Mouse (Mus musculus) neural tube, embryonic 14.5 days (tissue): ENCODE data around the gene Smtnl2. TPM values are rescaled to one million over a fixed set of nuclear protein-coding genes. Genes with fewer than 3 reads are reported as not detected.

Experiments used
- ATAC-seq: fragments of 200-750 bp; cut with Nextera tagmentation; 2 replicates; pipeline ENCODE4 v1.8.0; 2017; ENCODE audit warnings: low read depth, mild to moderate bottlenecking, moderate TSS enrichment, moderate library complexity
- H3K27ac ChIP-seq: fragments of 300-500 bp; sonication (generic); 2 replicates; pipeline ENCODE4 v1.5.1; 2014; ENCODE audit warnings: low read depth, mild to moderate bottlenecking, control low read depth, low read length, moderate library complexity, mixed read lengths
- H3K27me3 ChIP-seq: fragments of 300-500 bp; sonication (generic); 2 replicates; pipeline ENCODE4 v1.6.1; 2014; ENCODE audit warnings: low read length; ENCODE audit not compliant: control insufficient read depth, insufficient read depth
- H3K36me3 ChIP-seq: fragments of 300-500 bp; sonication (generic); 2 replicates; pipeline ENCODE4 v1.6.1; 2014; ENCODE audit warnings: low read length, mixed read lengths; ENCODE audit not compliant: control insufficient read depth, insufficient read depth
- H3K4me1 ChIP-seq: fragments of 300-500 bp; sonication (generic); 2 replicates; pipeline ENCODE4 v1.6.1; 2014; ENCODE audit warnings: low read length; ENCODE audit not compliant: control insufficient read depth, insufficient read depth
- H3K4me2 ChIP-seq: fragments of 300-500 bp; sonication (generic); 2 replicates; pipeline ENCODE4 v1.6.1; 2014; ENCODE audit warnings: mild to moderate bottlenecking, low read depth, low read length, control low read depth
- H3K4me3 ChIP-seq: fragments of 300-500 bp; sonication (generic); 2 replicates; pipeline ENCODE4 v1.5.1; 2014; ENCODE audit warnings: low read depth, low read length, control low read depth, mixed read lengths
- H3K9ac ChIP-seq: fragments of 300-500 bp; sonication (generic); replicated peaks from 2 replicates; pipeline ENCODE4 v1.6.1; 2014; ENCODE audit warnings: low read depth, mild to moderate bottlenecking, control low read depth, low read length, mixed read lengths
- H3K9me3 ChIP-seq: fragments of 300-500 bp; sonication (generic); 2 replicates; pipeline ENCODE4 v1.6.1; 2016; ENCODE audit warnings: low read length; ENCODE audit not compliant: control insufficient read depth
- WGBS: fragments of 180-500 bp; shearing (Covaris S2); extraction: QIAGEN DNeasy Blood & Tissue Kit; methylation state at CpG from one replicate; pipeline ENCODE4 v1.1.7; 2014; 5-methylcytosine and 5-hydroxymethylcytosine counted together
- polyA plus RNA-seq: library from polyadenylated mRNA; unstranded; fragments of >200 nt; fragmentation: Nextera tagmentation; extraction: Ambion mirVana; gene quantifications from 2 replicates; pipeline ENCODE4 v1.2.1, GENCODE M21; 2014

The Smtnl2 gene
- polyA plus RNA-seq, 1 experiment from 2014 or later, result 3.3 TPM

DNA sequence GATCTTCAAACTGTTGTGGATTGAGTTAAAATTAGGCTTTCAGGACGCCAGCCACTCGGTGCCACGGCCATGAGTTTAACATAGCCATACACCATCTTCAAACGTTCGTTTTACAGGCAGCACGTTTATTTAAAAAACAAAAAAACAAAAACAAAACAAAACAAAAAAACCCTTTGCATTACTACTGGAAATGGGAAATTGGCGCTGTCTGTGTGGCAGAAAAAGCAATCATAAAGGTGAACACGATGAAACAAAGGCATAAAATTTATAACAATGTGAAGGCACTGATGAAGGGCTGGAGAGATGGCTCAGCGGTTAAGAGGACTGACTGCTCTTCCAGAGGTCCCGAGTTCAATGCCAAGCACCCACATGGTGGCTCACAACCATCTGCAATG lies 49.2 kb downstream of the Smtnl2 start, which contains the start of gene Tekt1:
Tekt1 (minus strand) TSS at position 96 of the 395 bp plus-strand sequence.
- WGBS, result 32% methylated on average over 10 of the region's 10 CpGs
- H3K4me1 ChIP-seq, result peaks cover 3% of the 10 kb centered on the region; the same call in 1 of the 2 replicates
- peak within 1 kb of the TSS; percentile 73 for H3K9ac ChIP-seq
- no peaks in the 10 kb centered on the region for H3K36me3 ChIP-seq
- peak within 1 kb of the TSS; percentile 41 for H3K4me3 ChIP-seq
- peak within 1 kb of the TSS; percentile 89 for H3K4me2 ChIP-seq
- no peaks in the 10 kb centered on the region for H3K27me3 ChIP-seq
- no peaks in the 10 kb centered on the region for H3K9me3 ChIP-seq
- peak within 1 kb of the TSS; percentile 53 for H3K27ac ChIP-seq
- no peak for ATAC-seq

DNA sequence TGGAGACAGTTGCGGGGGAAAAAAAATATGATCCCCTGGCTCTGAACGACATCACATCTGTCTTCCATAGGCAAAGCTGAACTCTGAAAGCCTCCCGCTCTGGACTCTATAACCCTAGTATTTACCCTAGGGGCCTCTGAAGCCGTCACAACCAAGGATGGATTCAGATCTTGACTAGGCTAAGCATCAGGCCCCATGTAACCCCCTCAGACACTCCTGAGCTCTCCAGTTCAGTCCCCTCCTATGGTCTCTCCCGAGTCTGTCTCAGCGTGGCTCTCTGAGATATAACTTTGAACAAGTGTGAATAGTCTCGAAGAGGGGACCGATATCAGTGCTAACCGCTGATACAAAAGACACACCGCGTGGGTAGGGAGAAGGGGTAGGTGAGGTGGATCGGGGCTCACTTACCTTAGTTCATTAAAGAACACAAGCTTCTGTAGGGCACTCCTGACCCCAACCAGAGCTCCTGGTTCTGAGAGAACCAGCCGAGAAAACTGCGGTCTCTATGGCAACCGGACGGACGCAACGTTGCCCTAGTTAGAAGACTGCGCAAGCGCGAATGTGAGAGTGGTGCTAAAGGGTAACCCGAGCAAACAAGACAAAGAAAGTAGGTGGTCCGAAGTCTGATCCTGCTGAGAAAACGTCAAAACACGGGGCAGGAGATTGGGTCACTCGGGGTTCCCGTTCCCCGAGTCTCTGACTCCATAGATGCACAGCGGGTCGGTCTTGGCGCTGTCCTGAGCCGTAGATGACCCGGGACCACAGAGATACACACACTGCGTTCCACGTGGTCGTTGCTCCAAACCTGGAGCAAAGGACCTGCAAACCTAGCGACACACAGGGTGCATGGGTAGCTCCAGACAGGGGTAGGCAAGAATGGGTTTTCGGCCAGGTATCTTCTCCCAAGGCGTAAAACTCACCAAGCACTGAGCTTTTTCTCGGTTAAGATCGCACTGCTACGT lies 49.8 kb downstream of the Smtnl2 start:
- Histone ChIP-seq H3K4me3 (peak overlapping the region; percentile 41), H3K4me1 (peaks cover 3% of the 10 kb centered on the region; the same call in 1 of the 2 replicates), H3K9ac (peak overlapping the region; percentile 73), H3K36me3 (no peaks in the 10 kb centered on the region), H3K4me2 (peak overlapping the region; percentile 89), H3K27ac (peak overlapping the region; percentile 53; the same call in 1 of the 2 replicates), H3K27me3 (no peaks in the 10 kb centered on the region), H3K9me3 (no peaks in the 10 kb centered on the region)
- ATAC-seq, result peak; percentile 89
- 7% methylated on average over 42 of the region's 42 CpGs for WGBS

DNA sequence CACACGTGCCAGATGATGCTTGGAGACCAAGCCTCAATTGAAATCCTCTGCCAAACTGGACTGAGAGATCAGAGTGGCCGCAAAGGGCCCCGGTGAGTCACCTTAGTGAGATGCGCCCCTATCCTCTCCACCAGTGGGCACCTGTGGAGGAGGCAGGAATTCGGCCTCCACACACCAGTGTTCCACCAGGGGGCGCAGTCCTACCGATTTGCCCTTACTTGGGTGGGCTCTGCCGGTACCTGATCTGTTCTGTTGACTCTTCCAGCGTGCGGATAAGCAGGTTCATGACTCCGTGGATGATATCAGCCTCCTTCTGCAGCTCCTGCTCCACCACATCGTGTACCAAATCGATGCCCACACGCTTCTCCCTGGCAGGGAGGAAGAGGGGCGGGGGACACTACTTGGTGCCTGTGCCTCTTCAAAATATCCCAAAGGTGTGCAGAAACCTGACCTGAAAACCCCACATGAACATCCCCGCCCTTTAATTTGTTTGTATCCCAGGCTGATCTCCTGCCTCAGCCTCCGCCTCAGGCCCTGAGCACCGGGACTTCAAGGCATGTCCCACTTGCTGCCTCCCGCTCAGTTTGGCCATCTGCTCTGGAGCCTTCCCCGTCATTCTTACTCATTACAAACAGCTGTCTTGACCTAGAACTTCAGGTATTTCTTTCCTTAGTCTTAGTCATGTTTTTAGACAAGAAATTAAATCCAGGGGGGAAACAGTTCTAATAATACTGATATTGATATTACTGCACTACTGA lies 56.4 kb downstream of the Smtnl2 start:
- no peaks in the 10 kb centered on the region for H3K36me3 ChIP-seq
- no peak for ATAC-seq
- 35% methylated on average over 20 of the region's 20 CpGs for WGBS
- H3K27ac ChIP-seq, result no peak overlapping the region
- no peak overlapping the region for H3K4me2 ChIP-seq
- H3K27me3 ChIP-seq, result no peaks in the 10 kb centered on the region
- H3K9ac ChIP-seq, result no peak overlapping the region
- no peaks in the 10 kb centered on the region for H3K9me3 ChIP-seq
- no peak overlapping the region for H3K4me3 ChIP-seq
- H3K4me1 ChIP-seq, result no peaks in the 10 kb centered on the region

DNA sequence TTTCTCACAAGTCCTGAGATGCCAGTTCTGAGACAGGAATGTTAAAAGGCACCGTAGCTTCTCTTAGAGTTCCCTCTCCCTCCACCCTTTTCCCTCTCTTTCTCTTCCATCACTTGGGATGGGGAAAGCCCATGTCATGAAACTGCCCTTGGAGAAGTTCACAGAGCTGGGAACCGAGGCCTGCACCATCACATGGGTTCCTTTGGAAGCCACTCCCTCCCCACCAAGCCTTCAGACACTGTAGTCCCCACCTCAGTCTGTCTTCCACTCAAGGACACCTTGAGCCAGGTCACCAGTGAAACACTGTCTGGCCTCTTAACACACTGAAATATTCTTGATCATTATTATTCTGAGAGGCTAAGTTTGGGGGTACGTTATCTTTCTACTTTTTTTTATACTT lies 58.3 kb downstream of the Smtnl2 start:
- no peak for ATAC-seq
- Histone ChIP-seq H3K4me2 (no peak overlapping the region), H3K9ac (no peak overlapping the region), H3K9me3 (no peaks in the 10 kb centered on the region), H3K4me3 (no peak overlapping the region), H3K27ac (no peak overlapping the region), H3K4me1 (no peaks in the 10 kb centered on the region), H3K36me3 (no peaks in the 10 kb centered on the region), H3K27me3 (no peaks in the 10 kb centered on the region)
- WGBS, result 83% methylated on average over 3 of the region's 3 CpGs

DNA sequence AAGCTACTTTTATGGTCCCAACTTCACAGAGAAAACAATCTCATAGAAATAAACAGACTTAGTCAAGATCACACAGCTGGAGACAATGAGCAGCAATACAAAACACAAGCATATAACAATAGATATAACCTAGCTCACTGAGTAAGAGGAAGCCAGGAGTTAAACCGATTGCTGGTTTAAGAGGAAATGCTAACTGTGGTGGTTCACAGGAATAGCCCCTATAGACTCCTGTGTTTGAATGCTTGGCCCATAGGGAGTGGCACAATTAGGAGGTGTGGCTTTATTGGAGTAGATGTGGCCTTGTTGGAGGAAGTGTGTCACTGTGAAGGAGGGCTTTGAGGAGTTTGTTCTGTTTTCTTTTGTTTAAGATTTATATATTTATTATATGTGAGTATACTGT lies 59.2 kb downstream of the Smtnl2 start:
- Histone ChIP-seq H3K27ac (no peak overlapping the region), H3K9ac (no peak overlapping the region), H3K4me1 (no peaks in the 10 kb centered on the region), H3K9me3 (no peaks in the 10 kb centered on the region), H3K4me2 (no peak overlapping the region), H3K4me3 (no peak overlapping the region), H3K36me3 (no peaks in the 10 kb centered on the region), H3K27me3 (no peaks in the 10 kb centered on the region)
- no peak for ATAC-seq
- WGBS, result 29% methylated on average over 1 of the region's 1 CpGs

DNA sequence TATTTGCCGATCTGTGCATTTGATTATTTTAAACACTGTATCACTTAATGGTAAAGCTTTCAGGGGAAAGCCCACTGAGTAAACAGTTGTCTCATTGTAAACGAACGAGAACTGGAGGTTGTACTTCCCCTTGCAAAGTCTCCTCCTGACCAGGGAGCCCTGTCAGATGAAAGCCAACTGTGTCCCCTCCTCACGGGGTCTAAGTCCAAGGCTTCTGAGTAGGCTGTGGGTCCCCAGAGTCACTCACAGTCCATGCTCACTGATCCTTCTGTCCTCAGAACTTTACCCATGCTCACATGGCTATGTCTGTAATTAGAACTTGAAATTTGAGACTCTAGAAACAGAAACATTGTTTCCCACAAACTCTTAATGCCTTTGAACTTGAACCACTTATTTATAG lies 61.9 kb downstream of the Smtnl2 start:
- no peaks in the 10 kb centered on the region for H3K36me3 ChIP-seq
- H3K4me3 ChIP-seq, result no peak overlapping the region
- H3K27ac ChIP-seq, result no peak overlapping the region
- 73% methylated on average over 4 of the region's 4 CpGs for WGBS
- no peaks in the 10 kb centered on the region for H3K27me3 ChIP-seq
- H3K4me2 ChIP-seq, result no peak overlapping the region
- no peaks in the 10 kb centered on the region for H3K9me3 ChIP-seq
- H3K9ac ChIP-seq, result no peak overlapping the region
- no peak for ATAC-seq
- H3K4me1 ChIP-seq, result no peaks in the 10 kb centered on the region

DNA sequence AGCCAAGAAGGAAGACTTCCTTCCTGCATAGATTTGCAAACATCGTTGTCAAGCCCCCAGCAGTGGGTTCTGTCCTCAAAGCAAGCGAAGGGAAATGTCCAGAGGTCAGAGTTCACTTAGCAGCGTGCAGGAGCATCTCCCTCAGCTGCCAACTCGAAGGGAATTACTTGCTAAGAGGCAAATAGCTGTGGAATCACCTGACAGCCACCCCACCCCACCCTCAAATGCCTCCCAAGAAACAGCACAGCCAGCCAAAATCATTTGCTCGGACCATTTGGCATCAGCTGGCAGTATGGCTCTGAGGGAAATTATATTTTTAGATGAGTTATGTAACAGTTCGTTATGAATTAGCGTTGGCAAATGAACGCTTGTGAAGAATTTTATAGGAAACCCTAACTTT lies 62.5 kb downstream of the Smtnl2 start:
- H3K36me3 ChIP-seq, result no peaks in the 10 kb centered on the region
- no peak overlapping the region for H3K4me2 ChIP-seq
- H3K9ac ChIP-seq, result no peak overlapping the region
- H3K4me3 ChIP-seq, result no peak overlapping the region
- H3K9me3 ChIP-seq, result no peaks in the 10 kb centered on the region
- no peaks in the 10 kb centered on the region for H3K4me1 ChIP-seq
- no peaks in the 10 kb centered on the region for H3K27me3 ChIP-seq
- H3K27ac ChIP-seq, result no peak overlapping the region
- ATAC-seq, result no peak
- 59% methylated on average over 8 of the region's 8 CpGs for WGBS

DNA sequence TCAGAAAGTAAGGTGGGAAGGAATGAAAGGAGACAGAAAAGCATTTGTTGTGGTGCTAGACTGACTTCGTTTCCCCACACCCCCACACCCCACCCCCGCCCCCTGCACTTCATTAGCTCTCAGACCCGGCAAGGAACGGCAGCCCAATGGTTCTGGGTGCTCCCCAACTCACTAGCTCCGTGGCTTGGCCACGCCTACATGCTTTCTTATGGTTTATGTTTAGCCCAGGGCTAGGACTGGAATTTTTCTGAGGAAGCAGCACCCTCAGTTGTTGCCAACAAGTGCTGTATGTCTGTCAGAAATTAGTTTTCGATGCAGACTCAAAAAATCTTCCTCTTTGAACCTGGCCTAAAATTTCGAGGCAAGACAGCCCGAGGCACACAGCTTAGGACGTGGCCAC lies 63.0 kb downstream of the Smtnl2 start:
- Histone ChIP-seq H3K27ac (no peak overlapping the region), H3K27me3 (no peaks in the 10 kb centered on the region), H3K4me2 (no peak overlapping the region), H3K9ac (no peak overlapping the region), H3K9me3 (no peaks in the 10 kb centered on the region), H3K4me3 (no peak overlapping the region), H3K36me3 (no peaks in the 10 kb centered on the region), H3K4me1 (no peaks in the 10 kb centered on the region)
- 62% methylated on average over 10 of the region's 10 CpGs for WGBS
- no peak for ATAC-seq

DNA sequence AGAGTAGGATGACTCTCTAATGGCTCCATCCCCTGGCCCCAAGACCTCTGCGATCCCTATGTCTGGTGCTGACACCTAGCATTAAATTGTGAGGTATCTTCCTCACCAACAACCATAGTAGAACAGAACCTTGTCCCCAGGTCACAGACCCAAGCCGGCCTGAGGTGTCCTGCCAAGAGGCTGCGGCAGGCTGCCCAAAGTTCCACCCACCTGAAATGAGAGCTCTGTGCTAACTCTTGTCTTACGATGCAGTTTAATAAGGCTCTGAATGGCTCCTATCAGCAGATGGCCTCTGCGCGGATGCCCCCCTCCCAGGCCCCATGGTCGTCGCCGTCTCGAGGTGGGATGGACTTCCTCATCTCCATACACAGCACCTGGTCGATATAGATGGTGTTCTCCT lies 67.0 kb downstream of the Smtnl2 start:
- Histone ChIP-seq H3K36me3 (no peaks in the 10 kb centered on the region), H3K4me2 (no peak overlapping the region), H3K9me3 (no peaks in the 10 kb centered on the region), H3K27me3 (no peaks in the 10 kb centered on the region), H3K9ac (no peak overlapping the region), H3K4me1 (no peaks in the 10 kb centered on the region), H3K4me3 (no peak overlapping the region), H3K27ac (no peak overlapping the region)
- WGBS, result 85% methylated on average over 11 of the region's 11 CpGs
- ATAC-seq, result no peak
